Mouse (Mus musculus) frontal cortex, postnatal 36 days (tissue): ENCODE measurements around the gene Kifc1.

Experiments
- DNase-seq, 2 experiments: peaks; one replicate each; pipeline ENCODE4 v3.0.0; 2022; ENCODE audit warnings: low spot score in 2 of 2

Gene Kifc1

GRCm38 (mm10) chr17:33890533-33891059 lies at the start of gene Kifc1:
Kifc1 (minus strand) TSS chr17:33890661.
- peak; percentile 99 to 100 for DNase-seq

- DNase-seq: no peak
Observed at GRCm38 (mm10) chr17:33938783-33939182, 48.3 kb upstream of the Kifc1 start.

- DNase-seq: no peak
Observed at GRCm38 (mm10) chr17:33936993-33937392, 46.5 kb upstream of the Kifc1 start.

GRCm38 (mm10) chr17:33935422-33936055 lies 45.1 kb upstream of the Kifc1 start:
- no peak for DNase-seq

- no peak for DNase-seq
Observed at GRCm38 (mm10) chr17:33932970-33933369, 42.5 kb upstream of the Kifc1 start.

GRCm38 (mm10) chr17:33932448-33932847 lies 42.0 kb upstream of the Kifc1 start:
- no peak for DNase-seq

- no peak for DNase-seq
Observed at GRCm38 (mm10) chr17:33931947-33932346, 41.5 kb upstream of the Kifc1 start.

GRCm38 (mm10) chr17:33931159-33931866 lies 40.9 kb upstream of the Kifc1 start:
- no peak for DNase-seq

GRCm38 (mm10) chr17:33930280-33931158 lies 40.1 kb upstream of the Kifc1 start:
- peak; percentile 71 to 74 for DNase-seq

DNA sequence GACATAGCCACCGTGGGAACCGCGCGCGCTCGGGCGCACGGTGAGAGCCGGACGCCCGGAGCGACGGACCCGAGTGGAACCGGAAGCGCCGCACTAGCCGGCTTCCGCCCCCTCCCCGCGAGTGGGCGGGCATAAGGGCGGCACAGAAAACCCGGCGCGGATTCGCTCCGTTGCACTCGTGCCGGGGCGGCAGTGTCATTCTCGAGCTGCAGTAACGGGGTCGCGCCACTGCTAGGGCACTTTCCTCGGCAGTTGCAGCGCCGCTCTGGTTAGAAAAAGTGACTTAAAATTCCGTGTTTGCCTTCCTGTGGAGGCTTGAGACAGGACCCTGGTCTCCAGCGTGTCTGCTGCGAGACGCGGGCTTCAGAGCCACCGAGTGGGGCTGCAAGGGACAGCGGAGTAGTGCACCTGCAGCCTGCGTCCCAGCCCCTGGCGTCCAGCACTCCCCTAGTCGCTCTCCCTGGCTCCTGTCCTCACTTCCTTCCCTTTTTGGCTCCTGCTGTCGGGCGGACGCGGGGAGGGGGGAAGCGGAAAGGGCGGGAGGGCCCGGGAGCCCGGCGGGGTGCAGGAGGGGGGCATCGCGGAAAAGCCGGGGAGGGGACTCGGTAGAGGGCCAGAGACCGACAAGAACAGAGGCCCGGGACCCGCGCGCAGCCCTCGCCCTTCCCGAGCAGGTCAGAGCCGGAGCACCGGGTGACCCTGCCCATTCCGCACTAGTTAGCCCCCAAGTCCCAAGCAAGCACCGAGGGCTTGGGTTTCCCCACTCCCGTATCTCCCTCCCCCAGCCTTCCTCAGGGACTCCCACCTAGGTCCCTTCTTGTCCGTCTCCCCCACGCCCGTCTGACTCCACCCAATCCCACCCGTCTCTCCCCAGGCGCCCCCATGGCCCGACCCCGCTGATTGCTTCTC lies 39.2 kb upstream of the Kifc1 start, which contains the start of gene Rgl2:
Gene Rgl2, plus strand, starts transcription at position 173 of the 909 bp plus-strand sequence.
- DNase-seq: peak; percentile 91 to 93

DNA sequence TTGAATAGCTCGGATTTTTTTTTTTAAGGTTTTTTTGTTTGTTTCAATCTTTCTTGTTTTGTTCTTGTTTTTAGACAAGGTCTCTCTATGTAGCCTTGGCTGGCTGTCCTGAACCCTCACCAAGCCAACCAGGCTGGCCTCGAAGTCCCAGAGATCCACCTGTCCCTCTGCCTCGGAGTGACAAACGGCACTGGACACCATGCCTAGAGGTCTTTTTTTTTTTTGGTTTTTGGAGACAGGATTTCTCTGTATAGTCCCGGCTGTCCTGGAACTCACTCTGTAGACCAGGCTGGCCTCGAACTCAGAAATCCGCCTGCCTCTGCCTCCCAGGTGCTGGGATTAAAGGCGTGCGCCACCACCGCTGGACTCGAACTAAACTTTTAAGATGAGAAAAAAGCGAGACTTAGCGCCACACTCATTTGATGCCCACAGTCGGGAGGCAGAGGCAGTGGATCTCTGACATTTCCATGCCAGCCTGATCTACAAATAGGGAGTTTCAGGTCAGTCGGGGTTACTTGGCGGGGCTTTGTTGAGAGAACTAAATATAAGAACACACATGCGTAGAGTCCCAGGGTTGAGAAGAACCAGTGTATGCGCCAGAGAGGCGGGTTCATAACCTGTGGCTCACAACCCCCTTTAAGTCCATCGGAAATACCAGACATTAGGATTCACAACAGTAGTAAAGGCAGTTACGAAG lies 37.9 kb upstream of the Kifc1 start:
- DNase-seq: no peak

DNA sequence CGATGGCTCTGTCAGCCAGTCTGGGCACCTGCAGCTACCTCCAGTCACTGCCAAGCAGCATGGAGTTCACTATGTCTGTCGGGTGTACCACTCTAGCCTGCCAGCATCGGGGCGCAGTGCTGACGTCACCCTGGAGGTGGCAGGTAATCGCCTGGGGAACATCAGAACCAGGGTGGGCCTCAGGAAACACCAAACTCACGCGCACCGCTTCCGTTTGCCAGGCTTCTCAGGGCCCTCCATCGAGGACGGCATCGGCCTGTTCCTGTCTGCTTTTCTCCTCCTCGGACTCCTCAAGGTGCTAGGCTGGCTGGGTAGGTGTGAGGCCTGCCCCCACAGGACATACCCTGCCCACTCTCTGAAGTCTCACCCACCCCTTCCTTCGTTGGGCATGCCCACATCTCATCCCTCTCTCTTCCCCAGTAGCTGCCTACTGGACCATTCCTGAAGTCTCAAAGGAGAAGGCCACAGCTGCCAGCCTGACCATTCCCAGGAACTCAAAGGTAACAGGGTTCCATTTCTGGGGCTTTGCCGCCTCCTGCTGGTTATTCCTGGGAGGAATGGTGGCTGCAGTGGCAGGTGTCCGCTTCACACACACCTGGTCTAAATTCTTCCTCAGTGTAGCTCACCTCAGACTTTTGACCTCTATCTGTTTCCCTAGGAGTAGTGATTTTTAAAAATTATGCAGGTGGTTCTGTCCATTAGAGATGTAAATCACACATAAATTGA lies 35.9 kb upstream of the Kifc1 start:
- DNase-seq: no peak

GRCm38 (mm10) chr17:33925406-33926116 lies 35.1 kb upstream of the Kifc1 start:
- no peak for DNase-seq

DNA sequence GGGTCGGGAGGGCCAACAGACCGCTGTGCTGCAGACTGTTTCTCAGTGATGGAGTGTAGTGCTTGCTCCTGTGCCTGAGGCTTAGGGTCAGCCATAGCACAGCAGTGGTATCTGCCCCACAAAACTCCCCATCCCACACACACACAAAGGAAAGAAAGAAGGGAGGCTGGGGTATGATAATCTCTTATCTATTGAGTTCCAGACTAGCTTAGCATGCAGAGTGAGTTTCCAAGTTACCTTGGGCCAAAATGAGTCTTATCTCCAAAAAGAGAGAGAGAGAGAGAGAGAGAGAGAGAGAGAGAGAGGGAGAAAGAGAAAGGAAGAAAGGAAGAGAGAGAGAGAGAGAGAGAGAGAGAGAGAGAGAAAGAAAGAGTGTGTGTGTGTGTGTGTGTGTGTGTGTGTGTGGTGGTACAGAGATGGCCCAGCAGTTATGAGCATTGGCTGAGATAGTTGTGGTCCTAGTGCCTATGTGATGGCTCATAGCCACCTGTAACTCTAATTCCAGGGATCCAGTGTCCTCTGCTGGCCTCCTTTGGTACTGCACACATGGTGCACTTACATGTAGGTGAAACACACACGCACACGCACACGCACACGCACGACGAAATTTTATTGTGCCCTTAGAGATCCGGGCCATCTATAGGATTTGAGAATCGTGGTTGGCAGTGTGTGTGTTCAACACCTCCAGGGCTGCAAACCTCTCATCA lies 34.3 kb upstream of the Kifc1 start:
- DNase-seq: no peak

- no peak for DNase-seq
Observed at GRCm38 (mm10) chr17:33921361-33921760, 30.9 kb upstream of the Kifc1 start.

DNA sequence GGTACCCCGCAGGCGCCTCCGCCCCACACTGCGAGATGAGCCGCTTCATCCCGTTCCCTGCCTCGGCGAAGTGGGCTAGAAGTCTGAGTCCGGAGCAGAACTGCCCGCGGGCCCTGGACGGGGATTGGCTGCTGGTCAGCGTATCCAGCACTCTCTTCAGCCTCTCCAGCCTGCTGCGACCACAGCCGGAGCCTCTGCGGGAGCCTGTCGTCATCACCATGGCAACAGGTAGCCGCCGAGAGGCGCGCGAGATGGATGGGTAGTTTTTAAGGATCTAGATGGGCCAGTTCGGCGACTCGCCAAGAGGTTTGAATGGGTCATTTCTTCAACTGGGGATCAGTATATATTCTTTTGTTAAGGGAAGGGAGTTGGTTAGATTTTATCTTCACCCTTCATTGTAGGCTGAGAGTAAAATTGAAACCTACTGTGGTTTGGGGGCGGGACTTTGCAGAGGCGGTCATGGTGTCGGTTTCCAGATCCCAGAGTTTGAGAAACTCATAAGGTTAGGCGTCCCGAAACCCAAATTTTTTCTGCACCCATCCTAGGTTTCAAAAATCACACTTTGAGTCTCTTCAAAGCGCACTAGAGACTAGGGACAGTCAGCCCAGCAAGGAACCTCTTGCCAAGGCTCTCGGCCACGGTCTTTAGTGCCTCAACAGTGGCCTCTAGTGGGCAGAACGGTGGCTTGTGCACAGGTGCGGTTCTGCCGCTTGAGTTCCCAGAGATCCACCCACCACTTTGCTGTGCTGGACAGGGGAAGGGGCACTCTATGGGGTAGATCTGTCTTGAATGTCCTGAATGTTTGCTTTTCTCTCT lies 30.0 kb upstream of the Kifc1 start:
- DNase-seq: peak; percentile 76 to 85
